Mouse (Mus musculus) kidney, adult 2 months (tissue): ENCODE measurements around the gene Ubxn11.

Experiments used
- CTCF ChIP-seq: fragments of 200-500 bp; conservative IDR thresholded peaks from 2 replicates; pipeline ENCODE4 v1.5.1; 2011; ENCODE audit warnings: low read depth, mild to moderate bottlenecking, control low read depth, low read length, moderate library complexity, mixed read lengths; ENCODE audit not compliant: insufficient read depth, insufficient read length
- POLR2A ChIP-seq: fragments of 200-500 bp; IDR thresholded peaks from one replicate; pipeline ENCODE4 v1.6.1; 2011; ENCODE audit warnings: low read depth, low read length, control low read depth

- TF ChIP-seq POLR2A (no peak), CTCF (no peak)
Observed at GRCm38 (mm10) chr4:134172391-134172790, 70.0 kb downstream of the Ubxn11 start.
